Mouse (Mus musculus): Measurements from ENCODE around the gene Nbas. TPM values are rescaled to one million over a fixed set of nuclear protein-coding genes. Genes with fewer than 3 reads are reported as not detected.

Nbas gene
- total RNA-seq, 1 experiment from 2014 or later, result 16.4 TPM

- no peak for ATAC-seq (replicated peaks; ENCODE audit: insufficient number of reproducible peaks, low FRiP score, low TSS enrichment, poor library complexity, severe bottlenecking)
Observed at GRCm38 (mm10) chr12:13499237-13499889, 230.4 kb downstream of the Nbas start.

- no peak for ATAC-seq (replicated peaks; ENCODE audit: insufficient number of reproducible peaks, low FRiP score, low TSS enrichment, poor library complexity, severe bottlenecking)
Observed at GRCm38 (mm10) chr12:13500191-13500590, 231.3 kb downstream of the Nbas start.

DNA sequence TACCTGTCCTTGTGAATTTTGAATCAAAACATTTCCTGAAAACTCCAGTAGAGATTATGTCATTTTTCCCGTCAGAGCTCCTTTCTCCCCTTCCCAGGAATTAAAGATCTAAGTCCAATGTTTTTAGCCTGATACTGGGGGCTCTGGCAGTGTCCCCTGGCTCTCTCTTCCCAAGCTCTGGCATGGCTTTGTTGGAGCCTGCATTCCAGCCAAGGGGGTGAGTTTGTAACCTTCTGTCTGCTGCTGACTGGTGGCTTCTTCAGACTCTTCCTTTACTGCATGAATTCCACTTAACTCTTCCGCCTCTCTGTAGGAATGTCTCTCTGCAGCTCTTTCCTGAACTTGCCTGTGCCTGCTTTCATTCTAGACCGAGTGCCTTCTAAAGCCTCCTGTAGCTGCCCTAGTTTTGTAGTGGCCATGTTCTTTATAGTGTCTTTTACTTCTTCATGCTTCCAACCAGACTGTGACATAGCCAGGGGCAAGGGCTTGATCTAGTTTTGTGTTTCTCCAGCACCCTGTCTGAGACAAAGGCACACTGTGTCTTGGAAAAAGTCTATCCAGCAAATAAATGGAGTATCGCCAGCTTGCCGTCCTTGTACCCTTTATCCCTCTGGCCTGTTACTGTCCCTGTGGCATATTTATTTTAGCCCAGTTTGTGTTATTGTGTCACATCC, 236.0 kb downstream of the Nbas start:
- no peak for ATAC-seq (replicated peaks; ENCODE audit: insufficient number of reproducible peaks, low FRiP score, low TSS enrichment, poor library complexity, severe bottlenecking)

GRCm38 (mm10) chr12:13518082-13518481, 249.1 kb downstream of the Nbas start:
- no peak for ATAC-seq (replicated peaks; ENCODE audit: insufficient number of reproducible peaks, low FRiP score, low TSS enrichment, poor library complexity, severe bottlenecking)

DNA sequence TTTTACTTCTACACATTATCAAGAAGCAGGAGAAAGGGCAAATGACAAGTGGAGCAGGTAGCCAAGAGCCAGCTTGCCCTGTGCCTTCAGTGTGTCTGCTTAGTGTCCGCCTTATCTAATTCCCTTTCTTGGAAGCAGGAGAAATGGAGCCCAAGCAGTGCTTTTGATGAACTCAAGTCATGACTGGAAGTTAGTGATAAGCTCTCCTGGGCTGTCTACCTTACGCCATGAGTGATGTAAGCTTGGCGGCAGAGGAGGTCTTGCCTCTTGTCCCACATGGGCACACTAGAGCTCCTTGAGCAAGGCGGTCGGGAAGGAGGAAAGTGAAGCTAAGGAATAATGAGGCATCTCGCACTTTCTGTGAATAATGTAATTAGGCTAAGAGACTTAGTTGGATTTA, 250.5 kb downstream of the Nbas start:
- no peak for ATAC-seq (replicated peaks; ENCODE audit: insufficient number of reproducible peaks, low FRiP score, low TSS enrichment, poor library complexity, severe bottlenecking)

DNA sequence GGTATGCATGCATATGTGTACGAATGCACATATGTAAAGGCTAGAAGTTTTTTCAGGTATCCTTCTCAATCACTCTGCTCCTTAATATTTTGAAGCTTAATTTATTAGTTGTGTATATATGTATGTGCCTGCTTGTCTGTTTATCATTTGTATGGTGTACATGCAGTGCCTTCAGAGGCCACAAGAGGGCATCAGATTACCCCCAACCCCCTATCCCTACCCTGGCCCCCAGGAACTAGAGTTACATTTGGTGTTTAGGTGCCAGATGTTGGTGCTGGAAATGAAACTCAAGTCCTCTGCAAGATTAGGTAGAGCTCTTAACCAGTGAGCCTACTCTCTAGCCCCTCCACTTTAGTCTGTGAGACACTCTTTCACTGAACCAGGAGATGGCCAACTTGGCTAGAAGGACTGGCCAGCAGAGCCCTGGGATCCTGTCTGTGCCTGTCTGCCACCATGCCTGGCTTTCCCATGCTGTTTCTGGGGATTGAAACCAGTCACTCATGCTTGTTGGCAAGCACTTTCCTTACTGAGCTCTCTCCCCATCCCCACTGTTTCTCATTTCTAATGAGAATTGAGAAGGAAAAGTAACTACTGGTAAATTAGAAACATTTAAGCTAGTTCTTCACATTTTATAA, 263.9 kb downstream of the Nbas start:
- no peak for ATAC-seq (replicated peaks; ENCODE audit: insufficient number of reproducible peaks, low FRiP score, low TSS enrichment, poor library complexity, severe bottlenecking)

DNA sequence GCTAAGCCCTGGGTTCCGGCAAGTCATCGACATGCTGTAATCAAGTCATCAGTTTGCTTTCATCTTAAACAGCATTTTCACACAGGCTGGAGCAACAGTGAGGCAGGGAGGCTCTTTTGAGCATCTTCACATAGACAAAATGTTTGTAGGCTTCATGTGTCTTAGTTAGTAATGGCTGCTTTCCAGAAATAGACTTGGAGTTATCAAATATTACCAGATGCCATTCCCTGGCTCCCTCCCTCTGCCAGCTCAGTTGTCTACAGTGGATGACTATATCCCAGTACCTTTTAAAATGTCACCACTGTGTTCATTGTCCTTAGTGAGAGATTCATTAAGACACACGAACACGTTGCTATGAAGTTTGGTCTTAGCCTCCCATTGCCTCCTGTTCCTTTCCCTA, 270.2 kb downstream of the Nbas start:
- ATAC-seq (replicated peaks; ENCODE audit: insufficient number of reproducible peaks, low FRiP score, low TSS enrichment, poor library complexity, severe bottlenecking), result no peak

- ATAC-seq (replicated peaks; ENCODE audit: insufficient number of reproducible peaks, low FRiP score, low TSS enrichment, poor library complexity, severe bottlenecking), result no peak
Observed at GRCm38 (mm10) chr12:13543806-13544205, 274.9 kb downstream of the Nbas start.

GRCm38 (mm10) chr12:13563646-13564289, 294.8 kb downstream of the Nbas start:
- no peak for ATAC-seq (replicated peaks; ENCODE audit: insufficient number of reproducible peaks, low FRiP score, low TSS enrichment, poor library complexity, severe bottlenecking)

DNA sequence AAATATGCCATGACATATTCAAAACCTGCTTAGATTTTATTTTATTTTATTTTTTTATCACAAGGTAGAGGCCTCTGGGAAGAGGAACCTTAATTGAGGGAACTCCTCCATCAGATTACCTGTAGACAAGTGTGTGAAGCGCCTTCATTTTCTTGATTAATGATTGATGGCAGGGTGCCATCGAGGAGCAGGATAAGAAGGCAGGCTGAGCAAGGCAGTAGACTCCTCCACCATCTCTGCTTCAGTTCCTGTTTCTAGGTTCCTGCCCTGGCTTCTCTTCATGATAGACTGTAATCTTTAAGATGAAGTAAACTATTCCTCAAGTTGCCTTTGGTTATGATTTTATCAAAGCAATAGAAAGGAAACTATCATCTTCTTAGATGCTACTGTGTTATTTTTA, 295.4 kb downstream of the Nbas start:
- no peak for ATAC-seq (replicated peaks; ENCODE audit: insufficient number of reproducible peaks, low FRiP score, low TSS enrichment, poor library complexity, severe bottlenecking)

DNA sequence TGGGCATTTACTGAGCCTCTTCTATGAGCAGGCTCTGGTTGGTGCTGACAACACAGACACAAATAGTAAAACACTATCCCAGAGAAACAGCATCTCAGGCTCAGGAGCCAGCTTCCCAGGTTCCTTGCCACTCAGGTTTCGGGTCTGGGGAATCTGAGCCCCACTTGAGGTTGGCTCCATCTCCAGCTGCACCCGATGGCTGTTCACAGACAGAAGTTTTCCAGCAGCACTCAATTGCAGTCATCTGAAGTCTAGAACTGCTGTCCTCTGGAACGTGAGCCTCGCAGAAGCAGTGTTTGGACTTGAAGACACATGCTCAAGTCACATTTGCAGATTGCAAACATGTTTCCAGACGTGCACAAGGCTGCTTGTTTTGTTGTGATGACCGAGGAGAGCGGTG, 297.5 kb downstream of the Nbas start:
- no peak for ATAC-seq (replicated peaks; ENCODE audit: insufficient number of reproducible peaks, low FRiP score, low TSS enrichment, poor library complexity, severe bottlenecking)

GRCm38 (mm10) chr12:13575158-13575557, 306.2 kb downstream of the Nbas start:
- no peak for ATAC-seq (replicated peaks; ENCODE audit: insufficient number of reproducible peaks, low FRiP score, low TSS enrichment, poor library complexity, severe bottlenecking)

DNA sequence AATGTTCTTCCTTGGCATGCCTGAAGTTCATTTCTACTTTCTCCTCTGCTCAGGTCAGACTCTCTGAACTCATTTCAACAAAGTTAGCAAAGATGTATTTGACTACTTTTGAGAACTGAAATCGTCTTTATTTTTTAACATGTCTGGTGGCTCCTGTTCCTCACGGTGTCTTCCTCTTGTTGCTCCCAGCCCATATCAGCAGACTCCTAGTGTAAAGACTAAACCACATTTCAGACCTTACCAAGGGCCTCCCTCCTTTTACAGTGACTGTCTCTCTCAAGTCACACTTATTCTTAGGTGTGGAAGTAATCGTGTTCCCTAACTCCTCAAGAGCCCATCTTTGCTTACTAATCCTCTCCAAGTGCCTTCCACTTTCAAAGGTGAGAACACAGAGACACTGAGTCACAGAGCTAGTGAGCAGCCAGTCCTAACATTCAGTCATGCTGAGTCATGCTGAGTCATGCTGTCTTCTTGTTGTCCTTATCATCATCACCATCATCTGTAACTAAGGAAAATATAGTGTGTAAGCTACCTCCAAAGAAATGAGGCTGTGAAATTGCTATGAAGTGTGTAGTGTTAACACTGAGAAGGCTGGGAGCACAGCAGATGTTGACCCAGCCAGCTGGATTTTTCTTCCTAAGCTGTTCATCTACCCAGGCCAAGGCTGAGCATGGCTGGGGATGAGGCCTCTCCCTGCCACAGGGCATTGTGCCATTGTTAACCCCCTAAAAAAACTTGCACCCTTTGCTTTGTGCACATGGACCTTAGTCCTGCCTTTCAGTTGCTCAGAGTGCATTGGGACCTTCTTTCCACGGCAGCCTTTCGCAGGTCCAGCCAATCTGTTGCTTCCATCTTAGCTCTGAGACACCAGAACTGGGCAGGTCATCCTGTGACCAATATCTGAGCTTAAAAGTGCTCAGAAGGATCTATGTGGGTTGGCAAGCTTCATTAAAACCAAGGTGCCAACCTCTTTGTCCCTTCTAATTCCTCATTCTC, 307.0 kb downstream of the Nbas start:
- ATAC-seq (replicated peaks; ENCODE audit: insufficient number of reproducible peaks, low FRiP score, low TSS enrichment, poor library complexity, severe bottlenecking), result no peak

DNA sequence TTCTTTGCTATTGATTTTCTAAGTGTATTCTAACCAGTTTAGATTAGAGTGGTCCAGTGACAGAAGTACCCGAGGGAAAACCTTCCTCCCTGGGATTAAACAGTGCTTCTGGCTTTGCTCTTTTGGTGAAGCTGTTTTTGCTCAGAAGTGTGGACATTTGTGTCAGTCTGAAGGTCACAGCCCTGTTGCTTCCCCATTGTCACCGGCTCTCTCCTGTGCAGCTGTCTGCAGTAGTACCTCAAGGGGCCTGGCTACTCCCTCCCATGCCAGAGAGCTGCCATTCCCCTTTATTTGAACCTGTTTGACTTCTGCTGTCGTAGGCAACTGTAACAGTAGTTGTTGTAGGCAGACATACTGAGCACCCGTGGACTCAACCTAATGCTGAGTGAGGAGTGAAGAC, 307.8 kb downstream of the Nbas start:
- ATAC-seq (replicated peaks; ENCODE audit: insufficient number of reproducible peaks, low FRiP score, low TSS enrichment, poor library complexity, severe bottlenecking), result no peak

GRCm38 (mm10) chr12:13580796-13581195, 311.9 kb downstream of the Nbas start:
- no peak for ATAC-seq (replicated peaks; ENCODE audit: insufficient number of reproducible peaks, low FRiP score, low TSS enrichment, poor library complexity, severe bottlenecking)

GRCm38 (mm10) chr12:13583386-13583785, 314.5 kb downstream of the Nbas start:
- no peak for ATAC-seq (replicated peaks; ENCODE audit: insufficient number of reproducible peaks, low FRiP score, low TSS enrichment, poor library complexity, severe bottlenecking)

DNA sequence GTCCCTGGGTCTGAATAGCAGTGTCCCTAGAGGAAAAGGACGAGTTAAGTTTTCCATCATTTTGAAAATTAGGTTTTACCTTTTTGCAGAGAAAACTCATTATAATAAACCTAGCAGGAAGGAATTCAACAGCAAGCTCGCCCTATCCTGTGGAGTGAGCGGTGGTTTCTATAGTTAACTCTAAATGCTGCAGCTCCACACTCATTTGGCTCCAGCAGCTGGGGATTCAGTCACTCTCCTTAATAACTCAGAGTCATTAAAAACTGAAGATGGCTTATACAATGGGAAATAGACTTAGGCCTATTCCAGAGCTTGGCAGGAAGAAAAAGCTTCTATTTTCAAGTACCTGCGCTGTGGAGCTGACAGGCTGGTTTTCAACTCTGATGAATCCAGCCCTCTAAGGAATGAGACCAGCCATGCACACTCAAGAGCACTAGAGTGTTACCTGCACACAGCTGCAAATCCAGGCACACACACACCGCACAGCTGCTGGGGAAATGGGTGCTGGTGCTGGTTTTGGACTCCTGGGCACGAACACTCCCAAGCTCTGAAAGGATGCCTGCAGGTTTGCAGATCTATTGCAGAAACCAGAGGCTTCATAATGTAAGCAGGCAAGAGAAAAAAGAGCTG, 316.7 kb downstream of the Nbas start:
- no peak for ATAC-seq (replicated peaks; ENCODE audit: insufficient number of reproducible peaks, low FRiP score, low TSS enrichment, poor library complexity, severe bottlenecking)

- no peak for ATAC-seq (replicated peaks; ENCODE audit: insufficient number of reproducible peaks, low FRiP score, low TSS enrichment, poor library complexity, severe bottlenecking)
Observed at GRCm38 (mm10) chr12:13587675-13588074, 318.7 kb downstream of the Nbas start.

Measured in monocyte, adult 5-6 weeks (primary cell).